Mouse (Mus musculus) limb, embryonic 10.5 days (tissue): Measurements from ENCODE around the gene Mxd3. TPM values are rescaled to one million over a fixed set of nuclear protein-coding genes. Genes with fewer than 3 reads are reported as not detected.

Experiments
- DNase-seq: peaks from one replicate; pipeline ENCODE4 v3.0.0-alpha.2; 2017; ENCODE audit warnings: low spot score
- H3K27ac ChIP-seq: fragments of 300-500 bp; sonication (generic); 2 replicates; pipeline ENCODE4 v1.5.1; 2016; ENCODE audit warnings: mild to moderate bottlenecking
- H3K27me3 ChIP-seq: fragments of 300-500 bp; sonication (generic); 2 replicates; pipeline ENCODE4 v1.6.1; 2016; ENCODE audit warnings: low read depth, mild to moderate bottlenecking; ENCODE audit not compliant: poor library complexity, severe bottlenecking
- H3K36me3 ChIP-seq: fragments of 300-500 bp; sonication (generic); 2 replicates; pipeline ENCODE4 v1.6.1; 2016; ENCODE audit warnings: mild to moderate bottlenecking, moderate library complexity
- H3K4me1 ChIP-seq: fragments of 300-500 bp; sonication (generic); 2 replicates; pipeline ENCODE4 v1.6.1; 2016
- H3K4me3 ChIP-seq: fragments of 300-500 bp; sonication (generic); 2 replicates; pipeline ENCODE4 v1.5.1; 2016; ENCODE audit warnings: mild to moderate bottlenecking, moderate library complexity
- H3K9me3 ChIP-seq: fragments of 300-500 bp; sonication (generic); replicated peaks from 2 replicates; pipeline ENCODE4 v1.6.1; 2016; ENCODE audit warnings: mild to moderate bottlenecking
- WGBS: fragments of 180-500 bp; shearing (Covaris S2); methylation state at CpG from one replicate; pipeline ENCODE4 v1.1.7; 2016; 5-methylcytosine and 5-hydroxymethylcytosine counted together
- polyA plus RNA-seq: library from polyadenylated mRNA; unstranded; fragments of >200 nt; fragmentation: Nextera tagmentation; extraction: Ambion mirVana; gene quantifications from 2 replicates; pipeline ENCODE4 v1.2.1, GENCODE M21; 2016

The Mxd3 gene
- 15.8 and 27.5 TPM in 2 replicates for polyA plus RNA-seq

GRCm38 (mm10) chr13:55329683-55330566 lies at the start of gene Mxd3:
Gene Mxd3, minus strand, starts transcription at chr13:55329823.
- Histone ChIP-seq H3K4me1 (peaks cover 37% of the 10 kb centered on the region), H3K27me3 (peaks cover 5% of the 10 kb centered on the region; the same call in 1 of the 2 replicates), H3K27ac (peak within 1 kb of the TSS; percentile 97), H3K4me3 (peak within 1 kb of the TSS; percentile 76), H3K36me3 (peaks cover 20% of the 10 kb centered on the region), H3K9me3 (no peaks in the 10 kb centered on the region)
- WGBS, result under 1% methylated on average over 81 of the region's 82 CpGs
- DNase-seq, result peak; percentile 95

GRCm38 (mm10) chr13:55378907-55379580 lies 49.4 kb upstream of the Mxd3 start:
- peaks cover 91% of the 10 kb centered on the region for H3K27me3 ChIP-seq
- H3K9me3 ChIP-seq, result no peaks in the 10 kb centered on the region
- no peak for DNase-seq
- H3K36me3 ChIP-seq, result no peaks in the 10 kb centered on the region
- no peak overlapping the region for H3K27ac ChIP-seq
- 7% methylated on average over 32 of the region's 32 CpGs for WGBS
- H3K4me1 ChIP-seq, result peaks cover 11% of the 10 kb centered on the region
- peak overlapping the region; percentile 32 for H3K4me3 ChIP-seq

GRCm38 (mm10) chr13:55375877-55376276 lies 46.3 kb upstream of the Mxd3 start:
- Histone ChIP-seq H3K4me1 (peaks cover 9% of the 10 kb centered on the region), H3K36me3 (no peaks in the 10 kb centered on the region), H3K27me3 (peaks cover 77% of the 10 kb centered on the region), H3K9me3 (no peaks in the 10 kb centered on the region), H3K4me3 (no peak overlapping the region), H3K27ac (no peak overlapping the region)
- DNase-seq, result no peak
- WGBS, result 81% methylated on average over 2 of the region's 2 CpGs

- H3K36me3 ChIP-seq, result no peaks in the 10 kb centered on the region
- 74% methylated on average over 6 of the region's 6 CpGs for WGBS
- no peaks in the 10 kb centered on the region for H3K9me3 ChIP-seq
- peaks cover 11% of the 10 kb centered on the region for H3K4me1 ChIP-seq
- H3K27ac ChIP-seq, result no peak overlapping the region
- DNase-seq, result no peak
- peaks cover 62% of the 10 kb centered on the region for H3K27me3 ChIP-seq
- no peak overlapping the region for H3K4me3 ChIP-seq
These were observed 44.7 kb upstream of the Mxd3 start for GRCm38 (mm10) chr13:55374206-55374924.

- Histone ChIP-seq H3K27ac (no peak overlapping the region), H3K9me3 (no peaks in the 10 kb centered on the region), H3K4me1 (peaks cover 6% of the 10 kb centered on the region; the same call in 1 of the 2 replicates), H3K4me3 (no peak overlapping the region), H3K36me3 (no peaks in the 10 kb centered on the region), H3K27me3 (peaks cover 38% of the 10 kb centered on the region)
- no peak for DNase-seq
- WGBS, result 61% methylated on average over 5 of the region's 5 CpGs
These were observed 42.1 kb upstream of the Mxd3 start for GRCm38 (mm10) chr13:55371740-55372139.

GRCm38 (mm10) chr13:55371007-55371681 lies 41.5 kb upstream of the Mxd3 start:
- H3K36me3 ChIP-seq, result no peaks in the 10 kb centered on the region
- no peak overlapping the region for H3K4me3 ChIP-seq
- H3K4me1 ChIP-seq, result peaks cover 6% of the 10 kb centered on the region; the same call in 1 of the 2 replicates
- H3K27me3 ChIP-seq, result peaks cover 33% of the 10 kb centered on the region
- 77% methylated on average over 8 of the region's 8 CpGs for WGBS
- H3K9me3 ChIP-seq, result no peaks in the 10 kb centered on the region
- no peak overlapping the region for H3K27ac ChIP-seq
- DNase-seq, result no peak

- 70% methylated on average over 3 of the region's 3 CpGs for WGBS
- peaks cover 26% of the 10 kb centered on the region for H3K27me3 ChIP-seq
- H3K27ac ChIP-seq, result no peak overlapping the region
- peaks cover 6% of the 10 kb centered on the region; the same call in 1 of the 2 replicates for H3K4me1 ChIP-seq
- no peaks in the 10 kb centered on the region for H3K9me3 ChIP-seq
- no peaks in the 10 kb centered on the region for H3K36me3 ChIP-seq
- H3K4me3 ChIP-seq, result no peak overlapping the region
- DNase-seq, result no peak
These were observed 40.6 kb upstream of the Mxd3 start for GRCm38 (mm10) chr13:55370234-55370633.

- DNase-seq, result no peak
- no peak within 1 kb of the TSS for H3K27ac ChIP-seq
- peaks cover 6% of the 10 kb centered on the region; the same call in 1 of the 2 replicates for H3K4me1 ChIP-seq
- no peaks in the 10 kb centered on the region for H3K9me3 ChIP-seq
- no peak within 1 kb of the TSS for H3K4me3 ChIP-seq
- no peaks in the 10 kb centered on the region for H3K36me3 ChIP-seq
- 66% methylated on average over 13 of the region's 13 CpGs for WGBS
- H3K27me3 ChIP-seq, result peaks cover 20% of the 10 kb centered on the region
These were observed 40.0 kb upstream of the Mxd3 start, which contains the start of gene Rgs14 for GRCm38 (mm10) chr13:55369531-55370114. Gene Rgs14, plus strand, starts transcription at chr13:55369732.

- no peak for DNase-seq
- Histone ChIP-seq H3K27ac (no peak overlapping the region), H3K36me3 (no peaks in the 10 kb centered on the region), H3K27me3 (peaks cover 9% of the 10 kb centered on the region), H3K9me3 (no peaks in the 10 kb centered on the region), H3K4me1 (peaks cover 6% of the 10 kb centered on the region; the same call in 1 of the 2 replicates), H3K4me3 (no peak overlapping the region)
- 81% methylated on average over 7 of the region's 7 CpGs for WGBS
These were observed 38.8 kb upstream of the Mxd3 start for GRCm38 (mm10) chr13:55368401-55368800.

GRCm38 (mm10) chr13:55362453-55363060 lies 32.9 kb upstream of the Mxd3 start, which contains the start of gene Lman2:
Gene Lman2, minus strand, starts transcription at chr13:55362783.
- peak within 1 kb of the TSS; percentile 89 for H3K4me3 ChIP-seq
- peaks cover 19% of the 10 kb centered on the region for H3K4me1 ChIP-seq
- H3K36me3 ChIP-seq, result peaks cover 37% of the 10 kb centered on the region
- under 1% methylated on average over 35 of the region's 35 CpGs for WGBS
- DNase-seq, result peak; percentile 96
- peak within 1 kb of the TSS; percentile 91 for H3K27ac ChIP-seq
- H3K9me3 ChIP-seq, result no peaks in the 10 kb centered on the region
- H3K27me3 ChIP-seq, result no peaks in the 10 kb centered on the region

- no peaks in the 10 kb centered on the region for H3K27me3 ChIP-seq
- peak; percentile 39 for DNase-seq
- peak overlapping the region; percentile 91 for H3K27ac ChIP-seq
- WGBS, result under 1% methylated on average over 32 of the region's 32 CpGs
- peaks cover 43% of the 10 kb centered on the region for H3K36me3 ChIP-seq
- H3K9me3 ChIP-seq, result no peaks in the 10 kb centered on the region
- H3K4me1 ChIP-seq, result peaks cover 19% of the 10 kb centered on the region
- peak overlapping the region; percentile 89 for H3K4me3 ChIP-seq
These were observed 32.4 kb upstream of the Mxd3 start for GRCm38 (mm10) chr13:55361974-55362452.
